Mouse (Mus musculus): ENCODE results near the gene Atg101. TPM values are rescaled to one million over a fixed set of nuclear protein-coding genes. Genes with fewer than 3 reads are reported as not detected.
A peak's percentile ranks its signal among the peaks of the same experiment; 100 is the strongest.

The Atg101 gene
- polyA plus RNA-seq, 1 experiment from 2014 or later = 64.7 TPM

DNA sequence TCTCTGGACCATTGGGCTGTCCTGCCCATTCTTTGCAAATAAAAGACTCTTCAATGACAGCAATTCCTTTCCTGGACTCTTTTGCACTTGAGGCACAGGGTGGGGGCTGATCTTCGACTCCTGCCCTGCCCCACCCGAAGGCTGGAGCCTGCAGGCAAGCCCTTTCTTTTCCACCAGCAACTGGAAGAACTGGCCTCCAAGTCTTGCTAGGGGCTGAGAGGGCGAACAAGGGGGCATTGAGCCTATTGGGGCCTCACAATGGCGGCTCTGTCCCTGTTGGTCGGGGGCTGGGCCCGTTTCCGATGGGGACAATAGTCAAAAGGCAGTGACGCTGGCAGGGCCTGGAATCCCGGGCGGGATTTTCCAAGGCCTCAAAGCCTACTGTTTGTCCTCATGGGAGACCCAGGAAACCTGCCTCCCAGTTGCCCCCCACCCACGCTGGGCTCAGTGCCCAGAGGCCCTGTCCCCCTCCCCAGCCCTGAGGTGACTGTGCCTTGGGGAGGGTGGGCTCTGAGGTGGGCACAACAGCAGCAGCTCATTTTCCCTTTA, 6.6 kb upstream of the Atg101 start:
- H3K4me1 ChIP-seq (ENCODE audit: insufficient read depth) = 0 out of 2 replicates have a peak, but pooled peaks cover 4% of the 10 kb centered on the region
- no peak overlapping the region for H3K4me2 ChIP-seq
- WGBS = 59% methylated on average over 11 of the region's 11 CpGs
- H3K4me3 ChIP-seq (ENCODE audit: low read depth, low read length) = no peak overlapping the region
- no peak for TF ChIP-seq CTCF (IDR thresholded peaks at IDR 0.05; ENCODE audit: low read depth)
- peaks cover 19% of the 10 kb centered on the region for H3K36me3 ChIP-seq (ENCODE audit: insufficient read depth)
- DNase-seq = peak; percentile 37
- ATAC-seq (ENCODE audit: insufficient read depth) = 0 out of 2 replicates have a peak, but pooled peaks have one; percentile 20
- H3K9ac ChIP-seq = no peak overlapping the region
- no peaks in the 10 kb centered on the region for H3K27me3 ChIP-seq (ENCODE audit: insufficient read depth, low read length)
- no peaks in the 10 kb centered on the region for H3K9me3 ChIP-seq (ENCODE audit: low read depth, low read length)
- peak overlapping the region; percentile 73; the same call in 1 of the 2 replicates for H3K27ac ChIP-seq (ENCODE audit: low read depth)

DNA sequence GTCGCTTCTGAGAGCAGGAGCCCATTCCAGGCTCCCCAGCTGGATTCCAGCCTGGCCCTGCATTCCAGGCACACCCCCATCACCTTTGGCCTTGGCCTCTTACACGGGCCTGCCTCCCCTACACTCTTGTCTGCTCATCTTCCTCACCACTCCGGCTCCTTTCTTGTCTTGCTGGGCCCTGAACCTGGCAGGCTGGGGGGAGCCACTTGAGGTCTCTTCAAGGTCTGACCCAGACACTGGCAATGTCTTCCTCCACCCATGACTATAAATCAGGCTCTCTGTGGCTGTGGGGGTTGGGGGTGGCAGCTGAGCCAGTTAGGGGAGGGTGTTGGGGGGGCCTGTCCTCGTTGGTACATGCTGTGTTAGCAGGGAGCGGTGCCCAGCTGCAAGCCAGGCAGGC, 5.5 kb upstream of the Atg101 start:
- Histone ChIP-seq H3K4me1 (ENCODE audit: insufficient read depth) (0 out of 2 replicates have a peak, but pooled peaks cover 4% of the 10 kb centered on the region), H3K27ac (ENCODE audit: low read depth) (no peak overlapping the region), H3K4me2 (no peak overlapping the region), H3K9ac (peak overlapping the region; percentile 25; the same call in 1 of the 2 replicates), H3K36me3 (ENCODE audit: insufficient read depth) (peaks cover 8% of the 10 kb centered on the region), H3K9me3 (ENCODE audit: low read depth, low read length) (no peaks in the 10 kb centered on the region), H3K27me3 (ENCODE audit: insufficient read depth, low read length) (no peaks in the 10 kb centered on the region), H3K4me3 (ENCODE audit: low read depth, low read length) (no peak overlapping the region)
- ATAC-seq (ENCODE audit: insufficient read depth) (no peak), DNase-seq (no peak)
- no peak for TF ChIP-seq CTCF (IDR thresholded peaks at IDR 0.05; ENCODE audit: low read depth)
- 38% methylated on average over 5 of the region's 5 CpGs for WGBS

DNA sequence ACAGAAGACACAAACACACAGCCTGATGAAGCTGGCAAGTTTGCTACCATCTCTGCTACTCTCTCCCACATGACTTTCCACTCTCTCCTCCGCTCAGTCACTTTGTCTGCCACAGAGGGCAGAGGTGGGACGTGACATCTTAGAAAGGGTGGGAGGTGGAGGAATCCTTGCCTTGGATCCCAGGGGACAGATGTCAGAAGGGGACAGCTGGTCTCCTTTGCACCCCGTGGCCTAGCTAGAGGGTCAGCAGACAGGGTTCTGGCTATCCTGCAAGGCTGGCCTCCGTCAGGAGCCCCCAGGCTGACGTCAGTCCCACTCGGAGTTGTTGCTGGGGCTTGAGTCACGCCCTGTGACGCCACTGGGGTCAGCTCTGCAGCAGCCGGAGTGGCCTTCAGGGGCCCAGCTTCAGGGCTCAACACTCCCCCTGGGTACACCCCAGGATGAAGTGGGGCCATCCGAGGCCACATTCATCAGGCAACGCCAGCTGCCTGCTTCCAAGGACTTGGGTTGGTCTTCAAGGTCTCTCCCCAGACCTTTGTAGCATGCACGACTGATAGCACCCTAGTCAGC, 4.6 kb upstream of the Atg101 start:
- Histone ChIP-seq H3K27ac (ENCODE audit: low read depth) (no peak overlapping the region), H3K9ac (no peak overlapping the region), H3K4me1 (ENCODE audit: insufficient read depth) (0 out of 2 replicates have a peak, but pooled peaks cover 4% of the 10 kb centered on the region), H3K36me3 (ENCODE audit: insufficient read depth) (no peaks in the 10 kb centered on the region), H3K4me2 (no peak overlapping the region), H3K9me3 (ENCODE audit: low read depth, low read length) (no peaks in the 10 kb centered on the region), H3K27me3 (ENCODE audit: insufficient read depth, low read length) (no peaks in the 10 kb centered on the region), H3K4me3 (ENCODE audit: low read depth, low read length) (no peak overlapping the region)
- 34% methylated on average over 12 of the region's 12 CpGs for whole genome bisulfite sequencing
- no peak for DNase-seq
- no peak for TF ChIP-seq CTCF (IDR thresholded peaks at IDR 0.05; ENCODE audit: low read depth)
- ATAC-seq (ENCODE audit: insufficient read depth) = no peak

DNA sequence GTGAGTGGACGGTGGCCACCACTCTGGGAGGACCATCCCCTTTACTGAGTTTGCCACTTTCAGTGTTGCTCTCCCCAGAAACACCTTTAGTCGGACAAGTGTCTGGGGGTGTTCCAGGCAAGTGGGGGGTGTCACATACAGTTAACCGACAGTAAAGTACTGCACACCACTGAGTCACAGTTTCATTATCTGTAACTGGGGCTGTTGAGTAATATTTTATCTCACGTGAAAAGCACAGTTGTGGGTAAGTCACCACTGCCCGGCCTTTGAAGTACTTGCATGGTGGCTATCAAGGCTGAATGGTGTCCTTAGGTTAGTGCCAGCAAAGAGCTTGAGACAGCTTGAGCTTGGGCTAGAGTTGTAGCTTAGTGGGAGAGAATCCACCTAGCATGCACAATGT, 1.6 kb upstream of the Atg101 start:
- Histone ChIP-seq H3K9ac (no peak overlapping the region), H3K36me3 (ENCODE audit: insufficient read depth) (peaks cover 14% of the 10 kb centered on the region), H3K4me1 (ENCODE audit: insufficient read depth) (peaks cover 10% of the 10 kb centered on the region; the same call in 1 of the 2 replicates), H3K27ac (ENCODE audit: low read depth) (no peak overlapping the region), H3K4me2 (no peak overlapping the region), H3K27me3 (ENCODE audit: insufficient read depth, low read length) (no peaks in the 10 kb centered on the region), H3K4me3 (ENCODE audit: low read depth, low read length) (no peak overlapping the region), H3K9me3 (ENCODE audit: low read depth, low read length) (no peaks in the 10 kb centered on the region)
- 61% methylated on average over 5 of the region's 5 CpGs for WGBS
- no peak for ATAC-seq (ENCODE audit: insufficient read depth)
- DNase-seq = no peak
- no peak for TF ChIP-seq CTCF (IDR thresholded peaks at IDR 0.05; ENCODE audit: low read depth)

DNA sequence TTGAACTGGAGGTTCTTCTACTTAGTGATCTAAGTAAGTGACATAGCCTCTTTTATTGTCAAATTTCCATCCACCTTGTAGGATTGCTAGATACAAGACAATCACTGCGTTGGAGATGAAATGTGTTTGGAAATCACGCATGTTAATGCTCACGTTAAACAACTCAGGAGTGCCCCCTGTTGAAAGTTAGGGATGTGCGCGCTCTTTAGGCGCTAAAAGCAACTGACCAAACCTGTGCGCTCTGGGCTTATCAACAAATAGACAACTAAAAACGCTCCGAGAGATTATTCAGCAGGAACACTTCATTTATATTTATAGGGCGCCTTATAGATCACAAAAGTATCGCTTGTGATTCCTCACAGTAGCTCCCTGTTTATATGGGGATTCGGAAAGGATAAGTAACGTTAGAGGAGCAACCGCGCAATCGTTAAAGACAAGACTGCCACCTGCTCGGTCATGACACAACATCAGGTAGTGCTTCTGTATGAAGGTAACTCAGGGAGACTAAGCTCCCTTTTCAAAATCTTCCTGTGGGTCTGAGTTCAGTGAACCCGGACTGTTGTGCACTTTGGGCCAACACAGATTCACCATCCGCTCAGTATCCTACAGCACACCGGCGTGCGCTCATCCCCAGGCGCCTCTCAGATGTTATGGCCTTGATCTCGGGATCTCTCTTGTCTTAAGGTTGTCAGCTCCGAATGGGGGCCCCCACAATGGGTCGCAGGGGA, 725 bp upstream of the Atg101 start:
- peak overlapping the region; percentile 98 for H3K4me2 ChIP-seq
- peak; percentile 39 for ATAC-seq (ENCODE audit: insufficient read depth)
- peak; percentile 94 for DNase-seq
- H3K27me3 ChIP-seq (ENCODE audit: insufficient read depth, low read length) = no peaks in the 10 kb centered on the region
- H3K9ac ChIP-seq = peak overlapping the region; percentile 90
- H3K9me3 ChIP-seq (ENCODE audit: low read depth, low read length) = no peaks in the 10 kb centered on the region
- TF ChIP-seq CTCF (IDR thresholded peaks at IDR 0.05; ENCODE audit: low read depth) = peak; percentile 73
- peaks cover 22% of the 10 kb centered on the region for H3K36me3 ChIP-seq (ENCODE audit: insufficient read depth)
- H3K4me3 ChIP-seq (ENCODE audit: low read depth, low read length) = peak overlapping the region; percentile 97
- peaks cover 10% of the 10 kb centered on the region; the same call in 1 of the 2 replicates for H3K4me1 ChIP-seq (ENCODE audit: insufficient read depth)
- WGBS = 1% methylated on average over 26 of the region's 26 CpGs
- peak overlapping the region; percentile 82 for H3K27ac ChIP-seq (ENCODE audit: low read depth)

DNA sequence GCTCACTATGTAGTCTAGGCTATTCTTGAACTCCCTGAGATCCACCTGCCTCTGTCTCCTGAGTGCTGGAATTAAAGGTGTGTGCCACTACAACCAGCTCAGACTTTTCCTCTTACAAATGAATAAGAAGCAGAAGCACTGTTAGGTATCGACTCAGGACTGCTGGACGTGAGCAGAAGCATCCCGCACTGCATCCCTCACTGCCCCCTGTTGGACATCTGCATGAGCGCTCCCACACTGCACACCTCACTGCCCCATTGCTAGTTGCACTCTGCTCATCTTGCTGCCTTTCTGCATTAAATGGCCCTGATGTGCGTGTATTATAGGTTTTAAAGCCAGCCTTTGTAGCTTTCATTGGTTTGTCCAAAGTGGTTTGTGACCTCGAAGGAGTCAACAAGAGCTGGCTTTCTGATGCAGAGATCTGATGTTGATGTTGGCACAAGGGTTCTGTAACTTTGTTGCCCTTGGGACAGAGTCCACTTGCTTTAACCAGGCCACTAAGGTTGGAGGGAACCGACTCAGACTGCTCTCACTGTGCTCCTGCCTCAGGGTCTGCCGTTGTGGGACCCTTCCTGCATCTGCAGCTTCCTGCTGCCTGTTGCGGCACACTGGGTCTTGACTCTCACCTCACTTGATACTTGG, 2.2 kb downstream of the Atg101 start:
- Histone ChIP-seq H3K9me3 (ENCODE audit: low read depth, low read length) (no peaks in the 10 kb centered on the region), H3K4me3 (ENCODE audit: low read depth, low read length) (no peak overlapping the region), H3K4me2 (no peak overlapping the region), H3K27me3 (ENCODE audit: insufficient read depth, low read length) (no peaks in the 10 kb centered on the region), H3K4me1 (ENCODE audit: insufficient read depth) (peaks cover 6% of the 10 kb centered on the region; the same call in 1 of the 2 replicates), H3K9ac (no peak overlapping the region), H3K27ac (ENCODE audit: low read depth) (no peak overlapping the region), H3K36me3 (ENCODE audit: insufficient read depth) (peaks cover 50% of the 10 kb centered on the region)
- DNase-seq (peak; percentile 34), ATAC-seq (ENCODE audit: insufficient read depth) (no peak)
- 65% methylated on average over 9 of the region's 9 CpGs for WGBS
- peak; percentile 67 for TF ChIP-seq CTCF (IDR thresholded peaks at IDR 0.05; ENCODE audit: low read depth)

DNA sequence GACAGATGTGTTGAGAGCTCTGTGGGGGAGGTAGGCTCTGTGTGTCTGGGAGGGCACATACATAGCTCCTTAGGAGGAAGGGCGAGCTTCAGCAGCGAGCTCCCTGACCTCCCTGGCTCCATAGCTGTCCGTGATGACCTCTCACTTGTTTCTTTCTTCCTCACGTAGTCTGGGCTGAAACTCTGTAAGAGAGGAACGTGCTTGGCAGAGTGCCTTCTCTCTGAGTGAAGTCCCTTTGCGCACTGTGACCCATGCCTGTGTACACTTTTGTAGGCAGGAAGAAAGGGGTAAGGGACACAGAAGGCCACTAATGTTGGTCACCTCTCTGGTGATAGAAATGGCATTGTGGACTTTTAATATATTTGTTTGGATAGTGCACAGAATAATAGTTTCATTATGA, 3.3 kb downstream of the Atg101 start:
- Histone ChIP-seq H3K4me2 (no peak overlapping the region), H3K9ac (no peak overlapping the region), H3K4me3 (ENCODE audit: low read depth, low read length) (no peak overlapping the region), H3K27ac (ENCODE audit: low read depth) (no peak overlapping the region), H3K27me3 (ENCODE audit: insufficient read depth, low read length) (no peaks in the 10 kb centered on the region), H3K4me1 (ENCODE audit: insufficient read depth) (peaks cover 6% of the 10 kb centered on the region; the same call in 1 of the 2 replicates), H3K9me3 (ENCODE audit: low read depth, low read length) (no peaks in the 10 kb centered on the region), H3K36me3 (ENCODE audit: insufficient read depth) (peaks cover 58% of the 10 kb centered on the region)
- no peak for DNase-seq
- WGBS = 80% methylated on average over 6 of the region's 6 CpGs
- no peak for TF ChIP-seq CTCF (IDR thresholded peaks at IDR 0.05; ENCODE audit: low read depth)
- ATAC-seq (ENCODE audit: insufficient read depth) = no peak
